Mouse (Mus musculus) intestine, embryonic 15.5 days (tissue): ENCODE measurements around the gene Cdt1. TPM values are rescaled to one million over a fixed set of nuclear protein-coding genes. Genes with fewer than 3 reads are reported as not detected.
"Not testable (repeated sequence)": the region's sequence is repeated elsewhere in the genome, so short reads cannot be mapped to it uniquely, and the experiment has no call there.

Experiments
- ATAC-seq: fragments of 200-750 bp; cut with Nextera tagmentation; 2 replicates; pipeline ENCODE4 v1.8.0; 2017; ENCODE audit warnings: moderate TSS enrichment, moderate library complexity
- H3K27ac ChIP-seq: fragments of 300-500 bp; sonication (generic); 2 replicates; pipeline ENCODE4 v1.5.1; 2015; ENCODE audit warnings: mild to moderate bottlenecking, inconsistent platforms
- H3K27me3 ChIP-seq: fragments of 300-500 bp; sonication (generic); replicated peaks from 2 replicates; pipeline ENCODE4 v1.6.1; 2015; ENCODE audit warnings: inconsistent platforms
- H3K36me3 ChIP-seq: fragments of 300-500 bp; sonication (generic); 2 replicates; pipeline ENCODE4 v1.6.1; 2015; ENCODE audit warnings: inconsistent platforms
- H3K4me1 ChIP-seq: fragments of 300-500 bp; sonication (generic); replicated peaks from 2 replicates; pipeline ENCODE4 v1.6.1; 2015; ENCODE audit warnings: inconsistent platforms
- H3K4me2 ChIP-seq: fragments of 300-500 bp; sonication (generic); replicated peaks from 2 replicates; pipeline ENCODE4 v1.6.1; 2015; ENCODE audit warnings: mild to moderate bottlenecking, inconsistent platforms
- H3K4me3 ChIP-seq: fragments of 300-500 bp; sonication (generic); replicated peaks from 2 replicates; pipeline ENCODE4 v1.5.1; 2015; ENCODE audit warnings: inconsistent platforms
- H3K9ac ChIP-seq: fragments of 300-500 bp; sonication (generic); 2 replicates; pipeline ENCODE4 v1.6.1; 2015; ENCODE audit warnings: inconsistent platforms
- H3K9me3 ChIP-seq: fragments of 300-500 bp; sonication (generic); 2 replicates; pipeline ENCODE4 v1.6.1; 2016; ENCODE audit warnings: inconsistent platforms
- WGBS: fragments of 180-500 bp; shearing (Covaris S2); methylation state at CpG from one replicate; pipeline ENCODE4 v1.1.7; 2015; 5-methylcytosine and 5-hydroxymethylcytosine counted together
- polyA plus RNA-seq: library from polyadenylated mRNA; unstranded; fragments of >200 nt; fragmentation: Nextera tagmentation; extraction: Ambion mirVana; gene quantifications from 2 replicates; pipeline ENCODE4 v1.2.1, GENCODE M21; 2015

The Cdt1 gene
- polyA plus RNA-seq, 1 experiment from 2014 or later, result 41.8 TPM

- WGBS, result 60% methylated on average over 9 of the region's 9 CpGs
- H3K4me1 ChIP-seq, result peaks cover 28% of the 10 kb centered on the region
- peak overlapping the region; percentile 81 for H3K4me3 ChIP-seq
- peaks cover 31% of the 10 kb centered on the region for H3K36me3 ChIP-seq
- H3K27me3 ChIP-seq, result no peaks in the 10 kb centered on the region
- no peak overlapping the region for H3K27ac ChIP-seq
- peak overlapping the region; percentile 84 for H3K9ac ChIP-seq
- H3K4me2 ChIP-seq, result peak overlapping the region; percentile 70
- no peak for ATAC-seq
- no peaks in the 10 kb centered on the region for H3K9me3 ChIP-seq
Observed at GRCm38 (mm10) chr8:122569329-122569728, 1.5 kb downstream of the Cdt1 start.

GRCm38 (mm10) chr8:122569996-122570395, 2.2 kb downstream of the Cdt1 start:
- no peak overlapping the region for H3K4me3 ChIP-seq
- no peaks in the 10 kb centered on the region for H3K9me3 ChIP-seq
- H3K36me3 ChIP-seq, result peaks cover 31% of the 10 kb centered on the region
- no peak overlapping the region for H3K9ac ChIP-seq
- 94% methylated on average over 16 of the region's 16 CpGs for whole genome bisulfite sequencing
- no peak overlapping the region for H3K27ac ChIP-seq
- peaks cover 33% of the 10 kb centered on the region for H3K4me1 ChIP-seq
- H3K4me2 ChIP-seq, result no peak overlapping the region
- no peaks in the 10 kb centered on the region for H3K27me3 ChIP-seq
- ATAC-seq, result no peak

GRCm38 (mm10) chr8:122571153-122571552, 3.3 kb downstream of the Cdt1 start:
- Histone ChIP-seq H3K36me3 (peaks cover 31% of the 10 kb centered on the region), H3K9me3 (no peaks in the 10 kb centered on the region), H3K9ac (no peak overlapping the region), H3K4me1 (peaks cover 44% of the 10 kb centered on the region), H3K4me3 (no peak overlapping the region), H3K27me3 (no peaks in the 10 kb centered on the region), H3K4me2 (no peak overlapping the region), H3K27ac (no peak overlapping the region; the same call in 1 of the 2 replicates)
- ATAC-seq, result no peak
- WGBS, result 93% methylated on average over 11 of the region's 11 CpGs

GRCm38 (mm10) chr8:122571750-122572267, 4.0 kb downstream of the Cdt1 start:
- WGBS, result 87% methylated on average over 17 of the region's 17 CpGs
- H3K4me1 ChIP-seq, result peaks cover 38% of the 10 kb centered on the region
- H3K9ac ChIP-seq, result no peak overlapping the region
- no peak overlapping the region for H3K4me2 ChIP-seq
- H3K9me3 ChIP-seq, result no peaks in the 10 kb centered on the region
- ATAC-seq, result no peak
- H3K27ac ChIP-seq, result no peak overlapping the region; the same call in 1 of the 2 replicates
- H3K4me3 ChIP-seq, result no peak overlapping the region
- no peaks in the 10 kb centered on the region for H3K27me3 ChIP-seq
- H3K36me3 ChIP-seq, result peaks cover 31% of the 10 kb centered on the region

GRCm38 (mm10) chr8:122572751-122573150, 4.9 kb downstream of the Cdt1 start:
- no peaks in the 10 kb centered on the region for H3K27me3 ChIP-seq
- H3K36me3 ChIP-seq, result peaks cover 31% of the 10 kb centered on the region
- H3K9ac ChIP-seq, result no peak overlapping the region
- H3K4me1 ChIP-seq, result peaks cover 42% of the 10 kb centered on the region
- no peak overlapping the region for H3K4me3 ChIP-seq
- H3K9me3 ChIP-seq, result no peaks in the 10 kb centered on the region
- no peak for ATAC-seq
- H3K4me2 ChIP-seq, result no peak overlapping the region
- 73% methylated on average over 3 of the region's 3 CpGs for WGBS
- H3K27ac ChIP-seq, result 0 out of 2 replicates have a peak overlapping the region, but pooled peaks have one; percentile 24

- not testable (repeated sequence) for ATAC-seq, H3K27me3 ChIP-seq, H3K9me3 ChIP-seq, H3K4me2 ChIP-seq, H3K4me3 ChIP-seq, H3K9ac ChIP-seq
- Histone ChIP-seq H3K4me1 (peaks cover 42% of the 10 kb centered on the region), H3K27ac (peak overlapping the region; percentile 24; the same call in 1 of the 2 replicates), H3K36me3 (peaks cover 31% of the 10 kb centered on the region)
- WGBS, result 34% methylated on average over 4 of the region's 4 CpGs
Observed at GRCm38 (mm10) chr8:122573176-122573575, 5.4 kb downstream of the Cdt1 start.

- H3K4me1 ChIP-seq, result peaks cover 42% of the 10 kb centered on the region
- H3K9me3 ChIP-seq, result no peaks in the 10 kb centered on the region
- no peaks in the 10 kb centered on the region for H3K27me3 ChIP-seq
- 59% methylated on average over 9 of the region's 9 CpGs for WGBS
- H3K9ac ChIP-seq, result no peak overlapping the region
- peak overlapping the region; percentile 24 for H3K27ac ChIP-seq
- peaks cover 31% of the 10 kb centered on the region for H3K36me3 ChIP-seq
- no peak overlapping the region for H3K4me2 ChIP-seq
- ATAC-seq, result no peak
- H3K4me3 ChIP-seq, result no peak overlapping the region
Observed at GRCm38 (mm10) chr8:122573577-122573976, 5.8 kb downstream of the Cdt1 start.

- whole genome bisulfite sequencing, result 27% methylated on average over 3 of the region's 3 CpGs
- ATAC-seq, result no peak; the same call in 1 of the 2 replicates
- Histone ChIP-seq H3K9me3 (no peaks in the 10 kb centered on the region), H3K4me1 (peaks cover 38% of the 10 kb centered on the region), H3K27me3 (no peaks in the 10 kb centered on the region), H3K4me3 (no peak overlapping the region), H3K27ac (peak overlapping the region; percentile 85; the same call in 1 of the 2 replicates), H3K9ac (no peak overlapping the region), H3K36me3 (peaks cover 31% of the 10 kb centered on the region), H3K4me2 (peak overlapping the region; percentile 81; the same call in 1 of the 2 replicates)
Observed at GRCm38 (mm10) chr8:122574264-122574663, 6.4 kb downstream of the Cdt1 start.

GRCm38 (mm10) chr8:122574667-122575251, 6.9 kb downstream of the Cdt1 start:
- peaks cover 37% of the 10 kb centered on the region for H3K4me1 ChIP-seq
- ATAC-seq, result peak; percentile 68
- H3K4me2 ChIP-seq, result peak overlapping the region; percentile 81
- no peaks in the 10 kb centered on the region for H3K27me3 ChIP-seq
- H3K36me3 ChIP-seq, result peaks cover 30% of the 10 kb centered on the region
- peak overlapping the region; percentile 85 for H3K27ac ChIP-seq
- H3K4me3 ChIP-seq, result peak overlapping the region; percentile 77
- H3K9me3 ChIP-seq, result no peaks in the 10 kb centered on the region
- peak overlapping the region; percentile 83; the same call in 1 of the 2 replicates for H3K9ac ChIP-seq
- 24% methylated on average over 10 of the region's 10 CpGs for WGBS

- Histone ChIP-seq H3K27me3 (no peaks in the 10 kb centered on the region), H3K36me3 (peaks cover 24% of the 10 kb centered on the region), H3K9ac (peak overlapping the region; percentile 83), H3K9me3 (no peaks in the 10 kb centered on the region), H3K4me1 (peaks cover 37% of the 10 kb centered on the region), H3K27ac (peak overlapping the region; percentile 85), H3K4me2 (peak overlapping the region; percentile 81), H3K4me3 (peak overlapping the region; percentile 77)
- WGBS, result 50% methylated on average over 8 of the region's 8 CpGs
- no peak for ATAC-seq
Observed at GRCm38 (mm10) chr8:122575286-122575685, 7.5 kb downstream of the Cdt1 start.

GRCm38 (mm10) chr8:122575735-122576647, 8.2 kb downstream of the Cdt1 start:
- H3K4me3 ChIP-seq, result peak overlapping the region; percentile 77
- peak; percentile 16 for ATAC-seq
- H3K27me3 ChIP-seq, result no peaks in the 10 kb centered on the region
- peaks cover 17% of the 10 kb centered on the region for H3K36me3 ChIP-seq
- H3K27ac ChIP-seq, result peak overlapping the region; percentile 85
- peak overlapping the region; percentile 83 for H3K9ac ChIP-seq
- H3K4me1 ChIP-seq, result peaks cover 37% of the 10 kb centered on the region
- H3K9me3 ChIP-seq, result no peaks in the 10 kb centered on the region
- H3K4me2 ChIP-seq, result peak overlapping the region; percentile 81
- WGBS, result 11% methylated on average over 21 of the region's 21 CpGs

- no peaks in the 10 kb centered on the region for H3K9me3 ChIP-seq
- H3K4me3 ChIP-seq, result peak within 1 kb of the TSS; percentile 77
- H3K36me3 ChIP-seq, result peaks cover 11% of the 10 kb centered on the region
- ATAC-seq, result peak; percentile 90
- H3K4me2 ChIP-seq, result peak within 1 kb of the TSS; percentile 81
- H3K27me3 ChIP-seq, result no peaks in the 10 kb centered on the region
- peak within 1 kb of the TSS; percentile 83 for H3K9ac ChIP-seq
- 0% methylated on average over 39 of the region's 39 CpGs for WGBS
- peaks cover 37% of the 10 kb centered on the region for H3K4me1 ChIP-seq
- H3K27ac ChIP-seq, result peak within 1 kb of the TSS; percentile 85
Observed at GRCm38 (mm10) chr8:122576648-122577022, 8.8 kb downstream of the Cdt1 start, which contains the start of gene Aprt. Gene Aprt (minus strand): TSS chr8:122576909.
